Mouse (Mus musculus): ENCODE results near the gene Abca13.
"Not testable (repeated sequence)": the region's sequence is repeated elsewhere in the genome, so short reads cannot be mapped to it uniquely, and the experiment has no call there.

Abca13 gene

DNA sequence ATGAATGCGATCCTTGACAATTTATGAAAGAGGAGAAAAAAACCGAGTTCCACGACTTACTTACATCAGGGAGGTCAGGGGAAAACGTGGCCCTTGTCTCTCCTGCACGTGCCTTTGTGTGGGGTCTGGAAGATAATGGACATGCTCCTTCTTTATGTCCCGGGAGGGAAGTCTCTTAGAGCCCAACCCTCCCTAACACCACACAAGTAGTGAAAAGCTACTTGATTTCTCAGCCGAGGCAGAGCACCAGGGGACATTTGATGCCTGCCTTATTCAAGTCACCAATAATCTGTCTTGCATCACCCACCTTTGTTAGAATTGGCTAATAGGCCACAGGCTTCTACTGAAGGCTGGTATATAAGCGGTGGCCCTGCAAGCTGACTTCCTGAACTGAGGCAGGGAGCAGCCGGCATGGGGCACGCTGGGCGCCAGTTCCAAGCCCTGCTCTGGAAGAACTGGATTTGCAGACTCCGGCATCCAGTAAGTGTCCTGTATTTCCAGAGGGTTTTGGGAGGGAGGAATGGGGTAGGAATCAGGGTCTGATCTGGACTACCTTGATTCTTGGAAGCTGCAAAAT is at the start of gene Abca13:
Abca13 (plus strand) TSS at position 388 of the 577 bp plus-strand sequence.
- in situ Hi-C loops (cut with MboI; ENCODE audit: low pct_unique_long_range_greater_than_20kb in 1 of 2, low sequenced_read_pairs in 2 of 2, unreplicated experiment in 1 of 2): no loop called here

DNA sequence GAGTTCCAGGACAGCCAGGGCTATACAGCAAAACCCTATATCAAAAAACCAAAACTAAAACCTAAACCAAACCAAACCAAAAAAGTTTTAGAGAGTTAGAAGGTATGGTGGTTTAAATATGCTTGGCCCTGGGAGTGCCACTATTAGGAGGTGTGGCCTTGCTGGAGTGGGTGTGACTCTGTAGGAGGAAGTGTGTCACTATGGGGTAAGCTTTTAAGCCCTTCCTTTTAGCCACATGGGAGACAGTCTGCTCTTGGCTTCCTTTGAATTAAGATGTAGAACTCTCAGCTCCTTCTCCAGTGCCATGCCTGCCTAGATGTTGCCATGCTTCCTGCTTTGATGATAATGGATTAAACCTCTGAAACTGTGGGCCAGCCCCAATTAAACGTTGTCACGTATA is 46.6 kb upstream of the Abca13 start:
- in situ Hi-C loops (cut with MboI; ENCODE audit: low pct_unique_long_range_greater_than_20kb in 1 of 2, low sequenced_read_pairs in 2 of 2, unreplicated experiment in 1 of 2): no loop called here

GRCm38 (mm10) chr11:9146115-9146514 is 45.6 kb upstream of the Abca13 start:
- in situ Hi-C loops (cut with MboI; ENCODE audit: low pct_unique_long_range_greater_than_20kb in 1 of 2, low sequenced_read_pairs in 2 of 2, unreplicated experiment in 1 of 2): no loop called here

DNA sequence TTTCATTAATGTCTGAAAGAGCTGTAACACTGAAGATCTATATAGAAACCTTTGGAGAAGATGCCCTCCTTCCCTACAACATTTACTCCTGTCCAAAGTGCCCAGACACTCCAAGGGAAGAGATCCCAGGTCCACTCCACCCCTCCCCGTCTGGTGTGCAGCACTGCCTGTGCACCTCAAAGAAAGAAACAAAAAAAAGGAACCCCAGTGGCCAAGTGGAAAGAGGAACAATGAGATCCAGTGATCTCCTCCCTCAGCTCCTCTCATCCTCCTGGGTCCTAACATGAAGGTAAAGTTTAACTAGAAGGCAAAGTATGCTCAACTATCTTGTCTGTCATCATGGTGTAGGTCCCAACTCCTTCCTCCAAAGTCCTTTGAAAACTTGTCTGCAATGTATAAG is 45.1 kb upstream of the Abca13 start:
- in situ Hi-C loops (cut with MboI; ENCODE audit: low pct_unique_long_range_greater_than_20kb in 1 of 2, low sequenced_read_pairs in 2 of 2, unreplicated experiment in 1 of 2): no loop called here

GRCm38 (mm10) chr11:9148206-9148605 is 43.5 kb upstream of the Abca13 start:
- in situ Hi-C loops (cut with MboI; ENCODE audit: low pct_unique_long_range_greater_than_20kb in 1 of 2, low sequenced_read_pairs in 2 of 2, unreplicated experiment in 1 of 2): no loop called here

DNA sequence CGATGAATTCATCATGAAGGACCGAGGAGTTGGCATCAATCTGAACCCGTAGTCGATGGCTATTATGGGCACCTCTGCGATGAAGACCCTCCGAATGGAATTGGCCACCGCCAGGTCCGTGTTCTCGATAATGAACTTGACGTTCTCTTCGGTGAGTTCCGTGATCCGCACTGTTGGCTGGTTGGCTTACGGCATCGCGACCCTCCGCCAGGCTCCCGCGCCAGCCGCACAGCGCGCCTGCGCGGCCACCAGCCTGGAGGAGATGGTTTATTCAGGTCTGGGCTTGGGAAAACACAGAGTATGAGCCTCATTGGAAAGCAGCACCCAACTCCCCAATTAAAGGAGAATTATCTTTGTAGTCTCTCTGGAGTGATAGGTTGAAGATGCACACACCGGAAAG is 41.3 kb upstream of the Abca13 start:
- in situ Hi-C loops (cut with MboI; ENCODE audit: low pct_unique_long_range_greater_than_20kb in 1 of 2, low sequenced_read_pairs in 2 of 2, unreplicated experiment in 1 of 2): not testable (repeated sequence)

GRCm38 (mm10) chr11:9159953-9160352 is 31.8 kb upstream of the Abca13 start:
- in situ Hi-C loops (cut with MboI; ENCODE audit: low pct_unique_long_range_greater_than_20kb in 1 of 2, low sequenced_read_pairs in 2 of 2, unreplicated experiment in 1 of 2): no loop called here

DNA sequence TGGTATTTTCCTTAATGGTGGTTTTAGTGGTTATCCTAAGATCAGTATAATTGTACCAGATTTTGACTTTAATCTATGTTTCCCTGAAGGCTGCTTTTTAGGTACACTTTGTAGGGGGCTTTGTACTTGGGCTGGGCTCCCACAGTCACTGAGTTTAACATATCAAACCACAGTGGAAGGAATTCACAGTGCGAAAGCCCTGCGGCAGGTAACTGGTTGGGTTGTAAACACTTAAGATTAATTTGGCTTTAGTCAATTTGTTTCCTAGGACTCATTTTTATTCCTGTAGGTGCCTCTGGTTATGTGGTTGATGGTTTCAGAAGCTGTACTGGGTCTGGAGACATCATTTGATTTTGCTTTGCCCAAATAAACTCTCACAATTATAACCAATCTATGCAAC is 24.4 kb upstream of the Abca13 start:
- in situ Hi-C loops (cut with MboI; ENCODE audit: low pct_unique_long_range_greater_than_20kb in 1 of 2, low sequenced_read_pairs in 2 of 2, unreplicated experiment in 1 of 2): no loop called here

DNA sequence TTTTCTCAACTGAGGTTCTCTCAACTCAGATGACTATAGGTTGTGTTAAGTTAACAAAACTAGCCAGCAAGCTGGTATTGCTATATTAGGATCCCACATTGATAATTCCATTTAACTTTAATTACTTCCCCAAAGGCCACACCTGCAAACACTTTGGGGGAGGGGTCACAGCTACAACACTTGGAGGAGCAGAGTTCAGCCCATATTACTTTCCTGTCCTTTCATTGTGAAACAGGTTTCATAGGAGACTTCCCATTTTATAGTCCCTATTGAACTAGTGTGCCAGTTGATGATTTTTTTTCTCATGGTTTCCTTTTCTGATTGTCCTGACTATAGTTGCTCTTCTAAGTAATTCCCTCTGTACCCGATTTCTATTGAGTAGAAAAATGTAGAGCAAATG is 10.3 kb upstream of the Abca13 start:
- in situ Hi-C loops (cut with MboI; ENCODE audit: low pct_unique_long_range_greater_than_20kb in 1 of 2, low sequenced_read_pairs in 2 of 2, unreplicated experiment in 1 of 2): no loop called here

- in situ Hi-C loops (cut with MboI; ENCODE audit: low pct_unique_long_range_greater_than_20kb in 1 of 2, low sequenced_read_pairs in 2 of 2, unreplicated experiment in 1 of 2): not testable (repeated sequence)
Observed at GRCm38 (mm10) chr11:9189471-9189870, 2.3 kb upstream of the Abca13 start.

GRCm38 (mm10) chr11:9190772-9191554 is 779 bp upstream of the Abca13 start:
- in situ Hi-C loops (cut with MboI; ENCODE audit: low pct_unique_long_range_greater_than_20kb in 1 of 2, low sequenced_read_pairs in 2 of 2, unreplicated experiment in 1 of 2): no loop called here

DNA sequence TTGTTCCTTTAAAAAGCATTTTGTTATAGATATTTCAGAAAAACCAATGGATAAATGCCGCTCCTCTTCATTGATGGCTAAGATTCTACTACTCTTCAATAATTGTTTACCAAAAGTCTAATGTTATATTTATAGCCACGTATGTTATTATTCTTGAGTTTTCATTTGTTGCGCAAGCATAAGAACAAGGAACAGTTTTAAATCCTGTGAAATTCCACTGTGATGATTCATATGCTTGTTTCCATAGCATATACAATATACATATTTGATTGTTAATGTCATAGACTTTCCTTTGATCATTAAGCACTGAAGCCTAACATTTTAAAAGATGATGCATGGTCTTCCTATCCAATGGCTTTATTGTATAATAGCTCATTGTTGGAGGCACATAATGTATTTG is 3.1 kb downstream of the Abca13 start:
- in situ Hi-C loops (cut with MboI; ENCODE audit: low pct_unique_long_range_greater_than_20kb in 1 of 2, low sequenced_read_pairs in 2 of 2, unreplicated experiment in 1 of 2): no loop called here

DNA sequence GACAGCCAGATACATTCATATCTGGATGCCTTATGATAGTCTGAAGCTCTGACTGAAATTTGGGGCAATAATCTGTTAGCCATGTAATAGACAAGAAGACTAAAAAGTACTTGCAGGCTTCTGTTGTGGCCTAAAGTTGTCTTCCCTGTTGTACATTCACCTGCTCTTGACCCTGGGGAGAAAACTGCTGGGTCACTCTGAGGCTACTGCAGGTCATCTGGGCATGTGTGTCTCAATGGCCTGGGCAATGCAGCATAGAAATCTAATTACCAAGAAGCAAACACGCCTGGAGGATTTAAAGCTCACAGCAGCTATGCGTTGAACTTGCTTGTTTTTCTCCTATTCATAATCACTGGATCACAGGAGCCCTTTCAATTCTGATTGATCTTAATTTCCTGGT is 8.1 kb downstream of the Abca13 start:
- in situ Hi-C loops (cut with MboI; ENCODE audit: low pct_unique_long_range_greater_than_20kb in 1 of 2, low sequenced_read_pairs in 2 of 2, unreplicated experiment in 1 of 2): no loop called here

GRCm38 (mm10) chr11:9210707-9211106 is 19.0 kb downstream of the Abca13 start:
- in situ Hi-C loops (cut with MboI; ENCODE audit: low pct_unique_long_range_greater_than_20kb in 1 of 2, low sequenced_read_pairs in 2 of 2, unreplicated experiment in 1 of 2): no loop called here

DNA sequence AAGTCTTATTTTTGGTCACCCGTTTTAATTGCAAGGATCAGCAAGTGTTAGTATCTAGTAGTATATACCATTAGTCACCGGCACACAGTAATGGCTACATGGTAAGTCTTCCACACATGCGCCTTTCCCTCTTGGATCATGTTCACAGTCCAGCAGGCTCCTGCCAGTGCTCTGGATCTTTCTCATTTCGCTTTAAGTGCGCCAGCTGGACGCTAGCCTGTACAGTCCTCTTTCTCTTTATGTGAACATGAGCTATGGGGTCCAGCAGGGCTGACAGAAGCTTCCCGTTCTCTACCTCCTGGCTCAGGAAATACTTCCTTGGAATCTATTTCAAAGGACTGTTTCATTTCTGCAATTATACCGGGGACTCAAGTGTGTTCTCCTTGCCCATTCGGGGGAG is 21.8 kb downstream of the Abca13 start:
- in situ Hi-C loops (cut with MboI; ENCODE audit: low pct_unique_long_range_greater_than_20kb in 1 of 2, low sequenced_read_pairs in 2 of 2, unreplicated experiment in 1 of 2): no loop called here

DNA sequence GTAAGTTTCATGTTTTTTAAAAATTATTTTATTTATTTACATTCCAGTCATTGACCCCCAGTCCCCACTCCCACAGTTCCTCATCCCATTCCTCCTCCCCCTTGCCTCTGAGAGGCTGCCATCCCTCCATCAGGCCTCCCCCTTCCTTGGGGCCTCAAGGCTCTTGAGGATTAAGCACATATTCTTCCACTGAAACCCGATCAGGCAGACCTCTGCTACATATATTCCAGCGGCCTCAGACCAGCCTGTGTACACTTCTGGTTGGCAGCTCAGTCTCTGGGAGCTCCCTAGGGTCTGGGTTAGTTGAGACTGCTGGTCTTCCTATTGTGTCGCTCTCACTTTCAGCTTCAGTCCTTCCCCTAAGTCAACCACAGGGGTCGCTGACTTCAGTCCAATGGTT is 24.5 kb downstream of the Abca13 start:
- in situ Hi-C loops (cut with MboI; ENCODE audit: low pct_unique_long_range_greater_than_20kb in 1 of 2, low sequenced_read_pairs in 2 of 2, unreplicated experiment in 1 of 2): no loop called here

DNA sequence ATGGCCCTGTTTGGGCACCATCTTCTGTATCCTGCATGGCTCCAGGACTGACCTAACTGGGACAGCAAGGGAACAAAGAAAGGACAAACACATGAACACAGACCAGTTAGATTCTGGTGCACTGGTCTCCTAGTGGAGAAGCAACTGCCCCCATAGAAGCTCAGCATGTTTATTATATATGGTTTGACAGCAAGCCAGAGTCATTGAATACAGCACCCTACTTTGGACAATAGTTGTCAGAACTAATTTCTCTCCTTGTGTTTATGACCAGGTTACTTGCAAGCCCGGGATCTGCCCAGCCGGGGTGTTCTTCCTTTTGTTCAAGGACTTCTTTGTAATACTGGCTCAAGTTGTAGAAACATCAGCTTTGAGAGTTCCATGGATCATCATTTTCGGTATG is 28.8 kb downstream of the Abca13 start:
- in situ Hi-C loops (cut with MboI; ENCODE audit: low pct_unique_long_range_greater_than_20kb in 1 of 2, low sequenced_read_pairs in 2 of 2, unreplicated experiment in 1 of 2): no loop called here

DNA sequence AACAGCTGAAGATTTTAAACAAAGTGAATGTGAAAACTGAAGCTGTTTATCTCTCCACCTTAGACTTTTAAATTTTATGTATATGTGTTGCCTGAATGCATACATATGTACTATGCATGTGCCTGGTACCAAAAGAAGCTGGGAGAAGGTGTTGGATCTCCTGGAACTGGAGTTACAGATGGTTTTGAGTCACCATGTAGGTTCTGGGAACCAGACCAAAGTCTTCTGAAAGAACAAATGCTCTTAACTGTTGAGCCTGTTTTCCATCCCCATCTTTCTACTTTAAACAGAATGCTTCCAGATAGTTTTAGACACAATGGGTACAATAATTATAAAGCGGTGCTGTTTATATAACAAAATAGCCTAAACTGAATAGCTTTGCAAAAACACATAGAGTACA is 29.9 kb downstream of the Abca13 start:
- in situ Hi-C loops (cut with MboI; ENCODE audit: low pct_unique_long_range_greater_than_20kb in 1 of 2, low sequenced_read_pairs in 2 of 2, unreplicated experiment in 1 of 2): no loop called here

- in situ Hi-C loops (cut with MboI; ENCODE audit: low pct_unique_long_range_greater_than_20kb in 1 of 2, low sequenced_read_pairs in 2 of 2, unreplicated experiment in 1 of 2): no loop called here
Observed at GRCm38 (mm10) chr11:9226399-9226798, 34.7 kb downstream of the Abca13 start.

GRCm38 (mm10) chr11:9249627-9250026 is 57.9 kb downstream of the Abca13 start:
- in situ Hi-C loops (cut with MboI; ENCODE audit: low pct_unique_long_range_greater_than_20kb in 1 of 2, low sequenced_read_pairs in 2 of 2, unreplicated experiment in 1 of 2): not testable (repeated sequence)

Data from mouse embryonic stem cell (cell line).